22 mouse cellular contexts compared by ENCODE assay signal in genomic region chr2:79421696-79422095, GRCm38 (mm10). TPM values are rescaled to one million over a fixed set of nuclear protein-coding genes. Genes with fewer than 3 reads are reported as not detected.
DNase-seq lines count a peak whose midpoint lies in the region; ATAC-seq lines count a peak whose summit lies in the region.
"Had no signal": no experiment of that assay in that cellular context is flagged by ENCODE, and none has a peak within 500 bp of the region (broad histone marks: within the 10 kb centered on the region; RNA-seq: fewer than 3 reads in every experiment).

No protein-coding gene starts in this region.

- H3K27me3 ChIP-seq in hindbrain, embryonic 10.5 days (ENCODE audit: insufficient read depth, poor library complexity, severe bottlenecking) = peaks cover 3% of the 10 kb centered on the region; the same call in 1 of the 2 replicates
- H3K27me3 ChIP-seq in hindbrain, embryonic 13.5 days = peaks cover 2% of the 10 kb centered on the region; the same call in 1 of the 2 replicates
- no peaks in the 10 kb centered on the region for H3K27me3 ChIP-seq in embryonic facial prominence, embryonic 12.5 days
- H3K27me3 ChIP-seq: embryonic facial prominence, embryonic 15.5 days; lung, embryonic 15.5 days had no signal

- peaks cover 14% of the 10 kb centered on the region for H3K4me1 ChIP-seq in hindbrain, embryonic 10.5 days (replicated peaks)
- no peaks in the 10 kb centered on the region for H3K4me1 ChIP-seq in hindbrain, embryonic 13.5 days (replicated peaks)
- 0 out of 2 replicates have a peak, but pooled peaks cover 6% of the 10 kb centered on the region for H3K4me1 ChIP-seq in embryonic facial prominence, embryonic 12.5 days
- H3K4me1 ChIP-seq: embryonic facial prominence, embryonic 15.5 days; lung, embryonic 15.5 days had no signal

- H3K9me3 ChIP-seq in hindbrain, embryonic 10.5 days = no peaks in the 10 kb centered on the region
- H3K9me3 ChIP-seq in hindbrain, embryonic 13.5 days = no peaks in the 10 kb centered on the region
- H3K9me3 ChIP-seq in embryonic facial prominence, embryonic 12.5 days = no peaks in the 10 kb centered on the region
- H3K9me3 ChIP-seq: embryonic facial prominence, embryonic 15.5 days; lung, embryonic 15.5 days had no signal

- WGBS in hindbrain, embryonic 10.5 days = 33% methylated on average over 6 of the region's 6 CpGs
- 28% methylated on average over 6 of the region's 6 CpGs for whole genome bisulfite sequencing in hindbrain, embryonic 13.5 days
- 19% methylated on average over 6 of the region's 6 CpGs for WGBS in embryonic facial prominence, embryonic 12.5 days

- DNase-seq in hindbrain, embryonic 10.5 days (ENCODE audit: low spot score) = peak; percentile 37
- peak; percentile 66 for DNase-seq in embryo, embryonic 10 days (ENCODE audit: low spot score)
- DNase-seq in retina, postnatal 1 day = peak; percentile 91
- DNase-seq in gastrocnemius, postnatal 4 days (ENCODE audit: low spot score in 2 of 2) = no peak
- no peak for DNase-seq in adrenal gland, adult 18-20 months (ENCODE audit: low spot score in 2 of 2)
- DNase-seq: adrenal gland, postnatal 36 days; cerebellum, adult 18-20 months; cerebellum, postnatal 25 days; gastrocnemius, postnatal 25 days; kidney, adult 18-20 months; kidney, postnatal 10 days; layer of hippocampus, postnatal 36 days; right cerebral cortex, adult 18-20 months; thymus, postnatal 25 days had no signal

- no peak overlapping the region for H3K4me2 ChIP-seq in hindbrain, embryonic 13.5 days
- no peak overlapping the region for H3K4me2 ChIP-seq in embryonic facial prominence, embryonic 12.5 days (replicated peaks)
- H3K4me2 ChIP-seq: embryonic facial prominence, embryonic 15.5 days; lung, embryonic 15.5 days had no signal

- H3K9ac ChIP-seq in hindbrain, embryonic 13.5 days = no peak overlapping the region
- no peak overlapping the region for H3K9ac ChIP-seq in embryonic facial prominence, embryonic 12.5 days
- H3K9ac ChIP-seq: embryonic facial prominence, embryonic 15.5 days; liver, embryonic 14.5 days; lung, embryonic 15.5 days had no signal

- no peaks in the 10 kb centered on the region for H3K36me3 ChIP-seq in hindbrain, embryonic 10.5 days
- no peaks in the 10 kb centered on the region for H3K36me3 ChIP-seq in hindbrain, embryonic 13.5 days
- H3K36me3 ChIP-seq in embryonic facial prominence, embryonic 12.5 days = no peaks in the 10 kb centered on the region
- H3K36me3 ChIP-seq: embryonic facial prominence, embryonic 15.5 days; lung, embryonic 15.5 days had no signal

- no peak overlapping the region for H3K4me3 ChIP-seq in hindbrain, embryonic 10.5 days
- no peak overlapping the region for H3K4me3 ChIP-seq in hindbrain, embryonic 13.5 days
- H3K4me3 ChIP-seq in embryonic facial prominence, embryonic 12.5 days = no peak overlapping the region
- H3K4me3 ChIP-seq: embryonic facial prominence, embryonic 15.5 days; lung, embryonic 15.5 days had no signal

- no peak overlapping the region for H3K27ac ChIP-seq in hindbrain, embryonic 10.5 days
- no peak overlapping the region for H3K27ac ChIP-seq in hindbrain, embryonic 13.5 days
- no peak overlapping the region for H3K27ac ChIP-seq in embryonic facial prominence, embryonic 12.5 days
- H3K27ac ChIP-seq: embryonic facial prominence, embryonic 15.5 days; liver, embryonic 14.5 days; lung, embryonic 15.5 days had no signal

- no peak for ATAC-seq in hindbrain, embryonic 13.5 days (ENCODE audit: low FRiP score)
- ATAC-seq in embryonic facial prominence, embryonic 12.5 days (ENCODE audit: insufficient number of reproducible peaks, insufficient read depth, low FRiP score, low TSS enrichment) = peak; percentile 72

RNA-seq across cellular contexts. Expression of gene Neurod1, which starts 34.9 kb away (rescaled TPM):
- polyA plus RNA-seq in hindbrain, embryonic 10.5 days (2016; fragmentation: Nextera tagmentation; extraction: Ambion mirVana) = 20.9 and 52.9 TPM in 2 replicates
- polyA plus RNA-seq in hindbrain, embryonic 13.5 days (2015; fragmentation: Nextera tagmentation; extraction: Ambion mirVana) = 50.7 and 53.7 TPM in 2 replicates
- polyA plus RNA-seq in embryonic facial prominence, embryonic 12.5 days (2016; fragmentation: Nextera tagmentation; extraction: Ambion mirVana) = 17.3 and 19.1 TPM in 2 replicates
- not detected for total RNA-seq in gastrocnemius, postnatal 4 days (2021)
- not detected for total RNA-seq in adrenal gland, adult 18-20 months (2021)
- total RNA-seq: adrenal gland, postnatal 36 days; gastrocnemius, postnatal 25 days; heart, adult 8-10 months had no signal
- polyA plus RNA-seq: heart, embryonic 16.5 days; lung, embryonic 15.5 days; testis, adult 2 months had no signal

RNA-seq across cellular contexts. Expression of gene Cerkl, which starts 34.9 kb away (rescaled TPM):
- polyA plus RNA-seq in hindbrain, embryonic 10.5 days (2016; fragmentation: Nextera tagmentation; extraction: Ambion mirVana) = 1.8 and 6.6 TPM in 2 replicates
- polyA plus RNA-seq in hindbrain, embryonic 13.5 days (2015; fragmentation: Nextera tagmentation; extraction: Ambion mirVana) = 2.5 and 3.3 TPM in 2 replicates
- 2.0 and 2.3 TPM in 2 replicates for polyA plus RNA-seq in embryonic facial prominence, embryonic 12.5 days (2016; fragmentation: Nextera tagmentation; extraction: Ambion mirVana)
- 1 to 10 TPM in 1 of 2 experiments, under 1 TPM in 1; 0.86 to 1.2 TPM for total RNA-seq in gastrocnemius, postnatal 4 days (2021)
- total RNA-seq in adrenal gland, adult 18-20 months (2021) = 1 to 10 TPM; 2.5 to 4.2 TPM

Comparison
In these comparisons a context has a peak if more than half of its experiments do, and no peak if none do; other contexts are left out.
1. DNase-seq: peak in hindbrain, embryonic 10.5 days (single experiment), embryo, embryonic 10 days (single experiment) and retina, postnatal 1 day (single experiment); none in gastrocnemius, postnatal 4 days (0 of 2) and adrenal gland, adult 18-20 months (0 of 2).